Mouse (Mus musculus) MEL (cell line): ENCODE data around the gene Tnk2. TPM values are rescaled to one million over a fixed set of nuclear protein-coding genes. Genes with fewer than 3 reads are reported as not detected.

ENCODE experiments used
- DNase-seq: peaks from one replicate; pipeline ENCODE4 v3.0.0; 2011; ENCODE audit warnings: low read depth, low spot score
- H3K27ac ChIP-seq: 2 replicates; pipeline ENCODE4 v1.5.1; 2012; ENCODE audit warnings: low read depth, mild to moderate bottlenecking, control low read depth, low read length, moderate library complexity; ENCODE audit not compliant: control insufficient read depth
- H3K27me3 ChIP-seq, 2 experiments: fragments of 150-350 bp in 1 of 2; sonication (generic) in 1 of 2; 2 replicates each; pipeline ENCODE4 v1.6.1; 2012; ENCODE audit warnings: low read length in 2 of 2, mild to moderate bottlenecking in 2 of 2, improper control_type of control experiment in 1 of 2, moderate library complexity in 1 of 2; ENCODE audit not compliant: insufficient read depth in 2 of 2, control insufficient read depth in 1 of 2
- H3K36me3 ChIP-seq, 2 experiments: 2 replicates each; pipeline ENCODE4 v1.6.1; 2012 to 2014; ENCODE audit warnings: low read length in 2 of 2, improper control_type of control experiment in 1 of 2, inconsistent platforms in 1 of 2, mild to moderate bottlenecking in 1 of 2; ENCODE audit not compliant: insufficient read depth in 2 of 2, control insufficient read depth in 1 of 2
- H3K4me1 ChIP-seq, 2 experiments: fragments of 150-350 bp in 1 of 2; sonication (generic) in 1 of 2; 2 replicates each; pipeline ENCODE4 v1.6.1; 2012; ENCODE audit warnings: low read length in 2 of 2, improper control_type of control experiment in 1 of 2, mild to moderate bottlenecking in 1 of 2; ENCODE audit not compliant: insufficient read depth in 2 of 2, control insufficient read depth in 1 of 2
- H3K4me3 ChIP-seq, 2 experiments: fragments of 150-350 bp in 1 of 2; sonication (generic) in 1 of 2; 2 replicates each; pipeline ENCODE4 v1.5.1; 2012; ENCODE audit warnings: low read depth in 2 of 2, low read length in 2 of 2, mild to moderate bottlenecking in 2 of 2, moderate library complexity in 2 of 2, control low read depth in 1 of 2, improper control_type of control experiment in 1 of 2; ENCODE audit not compliant: control insufficient read depth in 1 of 2, insufficient read depth in 1 of 2
- H3K79me2 ChIP-seq: 2 replicates; pipeline ENCODE4 v1.6.1; 2012; ENCODE audit warnings: mild to moderate bottlenecking, low read length, moderate library complexity; ENCODE audit not compliant: control insufficient read depth, poor library complexity, insufficient read depth
- H3K9ac ChIP-seq: 2 replicates; pipeline ENCODE4 v1.6.1; 2012; ENCODE audit warnings: low read depth, mild to moderate bottlenecking, control low read depth, low read length, moderate library complexity; ENCODE audit not compliant: control insufficient read depth, poor library complexity, severe bottlenecking
- H3K9me3 ChIP-seq: fragments of 150-350 bp; sonication (generic); replicated peaks from 2 replicates; pipeline ENCODE4 v1.6.1; 2012; ENCODE audit warnings: mild to moderate bottlenecking, low read length, improper control_type of control experiment, moderate library complexity; ENCODE audit not compliant: insufficient read depth
- ETS1 ChIP-seq: IDR thresholded peaks from 2 replicates; pipeline ENCODE4 v1.6.1; 2012; ENCODE audit warnings: low read depth, mild to moderate bottlenecking, inconsistent platforms, low read length, improper control_type of control experiment, moderate library complexity
- GABPA ChIP-seq: IDR thresholded peaks from 2 replicates; pipeline ENCODE4 v1.6.1; 2012; ENCODE audit warnings: low read depth, mild to moderate bottlenecking, inconsistent platforms, low read length, improper control_type of control experiment, moderate library complexity
- MAZ ChIP-seq: IDR thresholded peaks from 2 replicates; pipeline ENCODE4 v1.6.1; 2012; ENCODE audit warnings: low read depth, mild to moderate bottlenecking, inconsistent platforms, low read length, improper control_type of control experiment
- MEF2A ChIP-seq: IDR thresholded peaks from 2 replicates; pipeline ENCODE4 v1.6.1; 2014; ENCODE audit warnings: low read depth, mild to moderate bottlenecking, inconsistent platforms, low read length, improper control_type of control experiment; ENCODE audit not compliant: poor library complexity, insufficient replicate concordance, severe bottlenecking; ENCODE audit errors: extremely low read depth
- MXI1 ChIP-seq: IDR thresholded peaks from 2 replicates; pipeline ENCODE4 v1.6.1; 2011; ENCODE audit warnings: mild to moderate bottlenecking, low read depth, low read length, improper control_type of control experiment
- MYB ChIP-seq: IDR thresholded peaks from 2 replicates; pipeline ENCODE4 v1.6.1; 2011; ENCODE audit warnings: mild to moderate bottlenecking, low read depth, low read length, improper control_type of control experiment
- NELFE ChIP-seq: IDR thresholded peaks from 2 replicates; pipeline ENCODE4 v1.6.1; 2011; ENCODE audit warnings: low read depth, low read length, improper control_type of control experiment
- POLR2AphosphoS5 ChIP-seq: IDR thresholded peaks from 2 replicates; pipeline ENCODE4 v1.6.1; 2012; ENCODE audit warnings: low read depth, borderline replicate concordance, mild to moderate bottlenecking, inconsistent platforms, low read length, moderate library complexity, mixed read lengths
- RAD21 ChIP-seq: IDR thresholded peaks from 2 replicates; pipeline ENCODE4 v1.6.1; 2011; ENCODE audit warnings: mild to moderate bottlenecking, low read depth, low read length, improper control_type of control experiment
- SMC3 ChIP-seq: IDR thresholded peaks from 2 replicates; pipeline ENCODE4 v1.6.1; 2011; ENCODE audit warnings: low read depth, low read length, improper control_type of control experiment
- TCF12 ChIP-seq: IDR thresholded peaks from 2 replicates; pipeline ENCODE4 v1.6.1; 2014; ENCODE audit warnings: low read depth, mild to moderate bottlenecking, inconsistent platforms, low read length, improper control_type of control experiment, moderate library complexity
- ZC3H11A ChIP-seq: IDR thresholded peaks from 2 replicates; pipeline ENCODE4 v1.6.1; 2012; ENCODE audit warnings: low read depth, mild to moderate bottlenecking, inconsistent platforms, low read length, improper control_type of control experiment
- ZNF384 ChIP-seq: IDR thresholded peaks from 2 replicates; pipeline ENCODE4 v1.6.1; 2012; ENCODE audit warnings: low read depth, mild to moderate bottlenecking, inconsistent platforms, low read length, improper control_type of control experiment
- polyA plus RNA-seq, 2 experiments: library from polyadenylated mRNA; stranded (reverse) in 1 of 2; unstranded in 1 of 2; fragments of >175 nt in 1 of 2; fragments of >200 nt in 1 of 2; gene quantifications; 2 replicates each; pipeline versions ENCODE4 v1.2.1 to v1.2.4; 2012; ENCODE audit warnings: low replicate concordance in 2 of 2, low read depth in 1 of 2; ENCODE audit not compliant: insufficient read length in 2 of 2, insufficient read depth in 1 of 2, missing spikeins in 1 of 2
- total RNA-seq: library from RNA; depleted of rRNA; stranded (reverse); fragments of 300-350 nt; gene quantifications from 2 replicates; pipeline ENCODE4 v1.2.3, GENCODE M21; 2012

The Tnk2 gene
- total and polyA plus RNA-seq, 3 experiments, result 34.8 to 77.0 TPM; not detected in 1

GRCm38 (mm10) chr16:32645361-32645914 lies 1.8 kb downstream of the Tnk2 start (continued):
- TF ChIP-seq ZC3H11A (no peak), ETS1 (peak; percentile 71), MEF2A (no peak)

- H3K36me3 ChIP-seq, result peaks cover 0 to 13% of the 10 kb centered on the region in 2 experiments; a peak in 2 of 4 replicates
- no peak for DNase-seq
- peaks cover 19% of the 10 kb centered on the region for H3K79me2 ChIP-seq
- no peaks in the 10 kb centered on the region for H3K9me3 ChIP-seq
- H3K27ac ChIP-seq, result no peak overlapping the region
- TF ChIP-seq POLR2AphosphoS5 (no peak), SMC3 (0 out of 2 replicates have a peak, but pooled peaks have one; percentile 0)
- no peak overlapping the region for H3K9ac ChIP-seq
- peaks cover 4 to 14% of the 10 kb centered on the region in 2 experiments for H3K4me1 ChIP-seq
- H3K4me3 ChIP-seq, result peak overlapping the region in 1 of 2 experiments; percentile 81; a peak in 2 of 4 replicates
- H3K27me3 ChIP-seq, result no peaks in the 10 kb centered on the region
Observed at GRCm38 (mm10) chr16:32646014-32646413, 2.3 kb downstream of the Tnk2 start.

- Histone ChIP-seq H3K79me2 (peaks cover 21% of the 10 kb centered on the region), H3K4me1 (peaks cover 4 to 19% of the 10 kb centered on the region in 2 experiments), H3K9ac (no peak overlapping the region), H3K27ac (no peak overlapping the region), H3K27me3 (no peaks in the 10 kb centered on the region), H3K4me3 (no peak overlapping the region), H3K36me3 (peaks cover 0 to 18% of the 10 kb centered on the region in 2 experiments; a peak in 2 of 4 replicates)
- DNase-seq, result no peak
- TF ChIP-seq MYB (no peak), RAD21 (no peak), NELFE (no peak)
- TF ChIP-seq, all 39 proteins: peak for 0
- H3K9me3 ChIP-seq, result no peaks in the 10 kb centered on the region
Observed at GRCm38 (mm10) chr16:32647712-32648111, 4.0 kb downstream of the Tnk2 start.

GRCm38 (mm10) chr16:32650461-32650860 lies 6.8 kb downstream of the Tnk2 start:
- H3K27ac ChIP-seq, result peak overlapping the region; percentile 49; the same call in 1 of the 2 replicates
- peaks cover 0 to 18% of the 10 kb centered on the region in 2 experiments; a peak in 2 of 4 replicates for H3K36me3 ChIP-seq
- peaks cover 15% of the 10 kb centered on the region; the same call in 1 of the 2 replicates for H3K79me2 ChIP-seq
- H3K27me3 ChIP-seq, result no peaks in the 10 kb centered on the region
- H3K9me3 ChIP-seq, result no peaks in the 10 kb centered on the region
- H3K9ac ChIP-seq, result no peak overlapping the region
- H3K4me1 ChIP-seq, result peaks cover 4 to 17% of the 10 kb centered on the region in 2 experiments
- TF ChIP-seq MXI1 (no peak), TCF12 (no peak), ZNF384 (peak; percentile 25; the same call in 1 of the 2 replicates), MAZ (no peak), POLR2AphosphoS5 (no peak), NELFE (no peak), GABPA (no peak)
- peak; percentile 46 for DNase-seq
- no peak overlapping the region for H3K4me3 ChIP-seq
